Mouse (Mus musculus) heart, adult 2 months (tissue): ENCODE measurements around the gene Mc3r.

Experiments used
- CTCF ChIP-seq: fragments of 200-600 bp; IDR thresholded peaks from 2 replicates; pipeline ENCODE4 v1.8.1; 2022; ENCODE audit warnings: antibody characterized with exemption, mild to moderate bottlenecking, moderate library complexity
- EP300 ChIP-seq: fragments of 200-500 bp; IDR thresholded peaks from 2 replicates; pipeline ENCODE4 v1.6.1; 2011; ENCODE audit warnings: low read depth, low read length, control low read depth; ENCODE audit not compliant: insufficient read depth
- POLR2A ChIP-seq: fragments of 200-500 bp; IDR thresholded peaks from 2 replicates; pipeline ENCODE4 v1.6.1; 2011; ENCODE audit warnings: mild to moderate bottlenecking, low read depth, low read length, control low read depth; ENCODE audit not compliant: insufficient read depth

- TF ChIP-seq POLR2A, result no peak
- no peak for TF ChIP-seq CTCF
- TF ChIP-seq EP300, result no peak
These were observed 14.9 kb downstream of the Mc3r start for GRCm38 (mm10) chr2:172263216-172263615.
